Mouse (Mus musculus): Measurements from ENCODE around the gene Clic3. TPM values are rescaled to one million over a fixed set of nuclear protein-coding genes. Genes with fewer than 3 reads are reported as not detected.
A peak's percentile ranks its signal among the peaks of the same experiment; 100 is the strongest.

Gene Clic3
- polyA plus RNA-seq, 1 experiment from 2014 or later: 246 TPM

DNA sequence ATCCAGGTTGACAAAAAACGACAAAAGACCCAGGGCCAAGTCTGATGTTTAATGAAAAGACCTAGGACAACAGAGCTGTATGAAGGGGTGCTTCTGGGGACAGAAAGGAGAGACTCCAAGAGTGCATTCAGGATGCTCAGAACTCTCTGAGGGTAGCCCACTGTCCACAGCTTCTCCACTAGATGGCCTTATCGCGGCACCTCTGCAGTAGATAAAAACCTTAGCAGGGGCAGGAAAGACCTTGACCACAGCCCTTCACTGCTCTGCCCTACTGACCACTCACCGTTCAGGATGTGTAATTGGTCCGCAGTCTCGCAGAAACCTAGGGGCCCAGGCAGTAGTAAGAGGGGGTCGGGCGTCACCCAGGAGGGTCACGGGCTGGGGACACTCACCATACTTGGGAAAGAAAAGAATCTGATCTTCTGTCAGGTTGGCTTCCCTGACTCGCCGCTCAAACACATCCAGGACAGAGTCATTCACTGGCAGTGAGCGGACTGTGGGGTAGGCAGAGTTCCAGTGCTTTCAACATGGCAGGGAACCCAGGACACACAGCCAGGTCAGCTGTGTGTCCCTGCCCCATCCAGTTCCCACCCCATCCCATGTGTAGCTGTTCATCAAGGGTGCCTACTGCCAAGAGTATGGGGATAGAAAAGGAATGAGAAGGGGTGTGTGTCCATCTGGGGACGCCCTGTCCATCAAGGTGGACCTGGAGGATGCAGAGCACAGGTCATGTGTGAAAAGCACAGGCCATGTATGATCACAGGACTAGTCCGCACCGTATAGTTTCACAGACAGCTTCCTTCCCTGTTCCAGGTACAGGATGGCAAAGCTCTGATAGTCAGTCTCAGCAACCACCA lies 42.2 kb downstream of the Clic3 start:
- DNase-seq (ENCODE audit: low spot score): no peak
- H3K27me3 ChIP-seq (ENCODE audit: control insufficient read depth, insufficient read depth, low read length): no peaks in the 10 kb centered on the region
- H3K4me1 ChIP-seq (replicated peaks; ENCODE audit: control insufficient read depth, insufficient read depth): 0 out of 2 replicates have a peak, but pooled peaks cover 10% of the 10 kb centered on the region
- no peaks in the 10 kb centered on the region for H3K36me3 ChIP-seq (ENCODE audit: control insufficient read depth, insufficient read depth, low read length)
- ATAC-seq (ENCODE audit: low FRiP score, low TSS enrichment): no peak
- H3K27ac ChIP-seq (replicated peaks): no peak overlapping the region
- no peak overlapping the region for H3K9ac ChIP-seq (ENCODE audit: low read length)
- no peak overlapping the region for H3K4me3 ChIP-seq (ENCODE audit: low read depth, low read length)
- 67% methylated on average over 15 of the region's 15 CpGs for WGBS
- no peak overlapping the region for H3K4me2 ChIP-seq (replicated peaks; ENCODE audit: low read depth)
- TF ChIP-seq CTCF (IDR thresholded peaks at IDR 0.05; ENCODE audit: low read depth) (peak; percentile 20; the same call in 1 of the 2 replicates), EP300 (optimal IDR thresholded peaks at IDR 0.05) (no peak)
- no peaks in the 10 kb centered on the region for H3K9me3 ChIP-seq (ENCODE audit: control insufficient read depth, low read length)

GRCm38 (mm10) chr2:25500071-25500575 lies 43.5 kb downstream of the Clic3 start:
- Histone ChIP-seq H3K4me3 (ENCODE audit: low read depth, low read length) (peak overlapping the region; percentile 84; the same call in 1 of the 2 replicates), H3K9ac (ENCODE audit: low read length) (peak overlapping the region; percentile 45), H3K9me3 (ENCODE audit: control insufficient read depth, low read length) (no peaks in the 10 kb centered on the region), H3K36me3 (ENCODE audit: control insufficient read depth, insufficient read depth, low read length) (peaks cover 2% of the 10 kb centered on the region; the same call in 1 of the 2 replicates), H3K27me3 (ENCODE audit: control insufficient read depth, insufficient read depth, low read length) (no peaks in the 10 kb centered on the region), H3K27ac (replicated peaks) (no peak overlapping the region; the same call in 1 of the 2 replicates), H3K4me2 (replicated peaks; ENCODE audit: low read depth) (peak overlapping the region; percentile 50), H3K4me1 (replicated peaks; ENCODE audit: control insufficient read depth, insufficient read depth) (0 out of 2 replicates have a peak, but pooled peaks cover 10% of the 10 kb centered on the region)
- WGBS: 69% methylated on average over 6 of the region's 6 CpGs
- ATAC-seq (ENCODE audit: low FRiP score, low TSS enrichment): peak; percentile 2; the same call in 1 of the 2 replicates
- TF ChIP-seq EP300 (optimal IDR thresholded peaks at IDR 0.05) (no peak), CTCF (IDR thresholded peaks at IDR 0.05; ENCODE audit: low read depth) (no peak)
- DNase-seq (ENCODE audit: low spot score): no peak

GRCm38 (mm10) chr2:25500576-25501405 lies 44.2 kb downstream of the Clic3 start, which contains the start of gene Fbxw5:
Gene Fbxw5, plus strand, starts transcription at chr2:25500750.
- WGBS: 0% methylated on average over 41 of the region's 44 CpGs
- ATAC-seq (ENCODE audit: low FRiP score, low TSS enrichment): peak; percentile 84
- TF ChIP-seq EP300 (optimal IDR thresholded peaks at IDR 0.05): no peak
- TF ChIP-seq CTCF (IDR thresholded peaks at IDR 0.05; ENCODE audit: low read depth): no peak
- H3K9me3 ChIP-seq (ENCODE audit: control insufficient read depth, low read length): no peaks in the 10 kb centered on the region
- peak within 1 kb of the TSS; percentile 86 for H3K27ac ChIP-seq (replicated peaks)
- peak; percentile 97 for DNase-seq (ENCODE audit: low spot score)
- peaks cover 7% of the 10 kb centered on the region; the same call in 1 of the 2 replicates for H3K36me3 ChIP-seq (ENCODE audit: control insufficient read depth, insufficient read depth, low read length)
- H3K27me3 ChIP-seq (ENCODE audit: control insufficient read depth, insufficient read depth, low read length): no peaks in the 10 kb centered on the region
- peak within 1 kb of the TSS; percentile 97 for H3K9ac ChIP-seq (ENCODE audit: low read length)
- H3K4me3 ChIP-seq (ENCODE audit: low read depth, low read length): peak within 1 kb of the TSS; percentile 84
- H3K4me2 ChIP-seq (replicated peaks; ENCODE audit: low read depth): peak within 1 kb of the TSS; percentile 89
- H3K4me1 ChIP-seq (replicated peaks; ENCODE audit: control insufficient read depth, insufficient read depth): 0 out of 2 replicates have a peak, but pooled peaks cover 10% of the 10 kb centered on the region

DNA sequence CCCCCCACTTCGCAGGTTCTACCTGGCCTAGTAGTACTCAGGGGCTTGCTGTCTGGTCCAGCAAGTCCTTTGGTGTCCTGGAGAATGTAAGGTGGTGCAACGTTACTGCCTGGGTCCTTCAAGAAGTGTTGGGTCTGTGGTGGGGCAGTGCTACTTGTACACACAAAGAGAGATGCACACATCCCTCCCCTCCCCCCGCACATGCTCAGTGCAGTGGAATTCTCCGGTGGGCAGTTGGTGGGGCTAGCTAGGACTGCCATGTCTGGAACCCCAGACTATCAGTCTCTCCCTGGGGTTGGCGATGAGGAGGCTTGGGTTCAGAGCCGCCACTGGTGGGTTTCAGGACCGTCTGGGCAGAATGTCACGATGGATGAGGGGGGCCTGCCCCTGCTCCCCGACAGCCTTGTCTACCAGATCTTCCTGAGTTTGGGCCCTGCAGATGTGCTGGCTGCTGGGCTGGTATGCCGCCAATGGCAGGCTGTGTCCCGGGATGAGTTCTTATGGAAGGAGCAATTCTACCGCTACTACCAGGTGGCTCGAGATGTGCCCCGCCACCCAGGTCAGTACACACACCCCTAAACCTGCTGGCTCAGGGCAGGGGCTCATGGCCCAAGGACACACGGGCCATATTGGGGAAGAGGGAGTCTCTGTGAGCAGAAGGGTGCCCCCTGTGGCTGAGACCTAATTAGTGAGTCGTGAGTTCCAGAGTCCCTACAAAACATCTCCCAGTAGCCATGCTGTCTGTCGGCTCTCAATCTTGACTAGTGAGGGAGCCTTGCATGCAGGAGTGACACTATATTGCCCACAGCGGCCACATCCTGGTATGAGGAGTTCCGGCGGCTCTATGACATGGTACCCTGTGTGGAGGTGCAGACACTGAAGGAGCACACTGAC lies 45.2 kb downstream of the Clic3 start, which contains the start of gene C8g:
Gene C8g (minus strand): TSS at position 127 of the 894 bp plus-strand sequence.
- Histone ChIP-seq H3K27me3 (ENCODE audit: control insufficient read depth, insufficient read depth, low read length) (no peaks in the 10 kb centered on the region), H3K4me2 (replicated peaks; ENCODE audit: low read depth) (peak within 1 kb of the TSS; percentile 89), H3K9me3 (ENCODE audit: control insufficient read depth, low read length) (no peaks in the 10 kb centered on the region), H3K36me3 (ENCODE audit: control insufficient read depth, insufficient read depth, low read length) (peaks cover 7% of the 10 kb centered on the region; the same call in 1 of the 2 replicates), H3K4me1 (replicated peaks; ENCODE audit: control insufficient read depth, insufficient read depth) (0 out of 2 replicates have a peak, but pooled peaks cover 10% of the 10 kb centered on the region), H3K27ac (replicated peaks) (peak within 1 kb of the TSS; percentile 86), H3K9ac (ENCODE audit: low read length) (peak within 1 kb of the TSS; percentile 97), H3K4me3 (ENCODE audit: low read depth, low read length) (peak within 1 kb of the TSS; percentile 84)
- 71% methylated on average over 20 of the region's 20 CpGs for WGBS
- TF ChIP-seq CTCF (IDR thresholded peaks at IDR 0.05; ENCODE audit: low read depth) (peak; percentile 22; the same call in 1 of the 2 replicates), EP300 (optimal IDR thresholded peaks at IDR 0.05) (no peak)
- DNase-seq (ENCODE audit: low spot score) (no peak), ATAC-seq (ENCODE audit: low FRiP score, low TSS enrichment) (no peak)

Data from stomach, postnatal 0 days (tissue).